Mouse (Mus musculus): ENCODE measurements around the gene Ipo13.

- no peak for TF ChIP-seq POLR2A (IDR thresholded peaks at IDR 0.05; ENCODE audit: insufficient read length, low read depth)
- no peak for TF ChIP-seq TCF12 (IDR thresholded peaks at IDR 0.05; ENCODE audit: insufficient read depth, poor library complexity, severe bottlenecking)
- TF ChIP-seq USF1 (IDR thresholded peaks at IDR 0.05; ENCODE audit: low read depth) = no peak
- peak in 1 of 3 experiments; percentile 54 for TF ChIP-seq MYOG (IDR thresholded peaks at IDR 0.05; ENCODE audit: control insufficient read depth in 1 of 3, insufficient read depth in 1 of 3, insufficient read length in 2 of 3, low read depth in 2 of 3)
- TF ChIP-seq POLR2AphosphoS2 (IDR thresholded peaks at IDR 0.05; ENCODE audit: insufficient read length, low read depth) = no peak
- no peak for TF ChIP-seq TCF3 (IDR thresholded peaks at IDR 0.05; ENCODE audit: insufficient read length, low read depth)
- TF ChIP-seq MAX (IDR thresholded peaks at IDR 0.05; ENCODE audit: low read depth) = no peak
Observed at GRCm38 (mm10) chr4:117845316-117845715, 69.5 kb downstream of the Ipo13 start.

Measured in myocyte (in vitro differentiated cells).